ENCODE assay signal across 15 mouse cellular contexts in genomic region chr11:32287493-32287825, GRCm38 (mm10). TPM values are rescaled to one million over a fixed set of nuclear protein-coding genes. Genes with fewer than 3 reads are reported as not detected.
A peak's percentile ranks its signal among the peaks of the same experiment; 100 is the strongest.
DNase-seq lines count a peak whose midpoint lies in the region; ATAC-seq and TF ChIP-seq lines count a peak whose summit lies in the region.
"Had no signal": no experiment of that assay in that cellular context is flagged by ENCODE, and none has a peak within 500 bp of the region (broad histone marks: within the 10 kb centered on the region; RNA-seq: fewer than 3 reads in every experiment).

No protein-coding gene starts in this region.

- WGBS in limb, embryonic 12.5 days = 69% methylated on average over 9 of the region's 9 CpGs
- 69% methylated on average over 9 of the region's 9 CpGs for WGBS in limb, embryonic 10.5 days
- WGBS in liver, embryonic 12.5 days (ENCODE audit: insufficient replicate concordance) = 54% methylated on average over 9 of the region's 9 CpGs
- 87% methylated on average over 9 of the region's 9 CpGs for WGBS in thymus, adult 2 months

- TF ChIP-seq POLR2A in thymus, adult 2 months (IDR thresholded peaks at IDR 0.05; ENCODE audit: control insufficient read depth, extremely low read depth, insufficient read depth, low read length, poor library complexity) = no peak

- H3K9me3 ChIP-seq in erythroblast, embryonic 14.5 days (ENCODE audit: control insufficient read depth, low read length) = no peaks in the 10 kb centered on the region
- no peaks in the 10 kb centered on the region for H3K9me3 ChIP-seq in limb, embryonic 12.5 days
- no peaks in the 10 kb centered on the region for H3K9me3 ChIP-seq in limb, embryonic 10.5 days (replicated peaks)
- no peaks in the 10 kb centered on the region for H3K9me3 ChIP-seq in liver, embryonic 12.5 days (replicated peaks)
- H3K9me3 ChIP-seq: limb, embryonic 15.5 days had no signal

- H3K4me3 ChIP-seq in erythroblast, embryonic 14.5 days (replicated peaks) = peak overlapping the region; percentile 70
- H3K4me3 ChIP-seq in limb, embryonic 12.5 days (replicated peaks) = no peak overlapping the region
- no peak overlapping the region for H3K4me3 ChIP-seq in limb, embryonic 10.5 days
- H3K4me3 ChIP-seq in liver, embryonic 12.5 days = peak overlapping the region; percentile 61
- no peak overlapping the region for H3K4me3 ChIP-seq in thymus, adult 2 months (ENCODE audit: control insufficient read depth, insufficient read depth, low read length)

- no peak overlapping the region for H3K9ac ChIP-seq in limb, embryonic 12.5 days (replicated peaks)
- peak overlapping the region; percentile 84 for H3K9ac ChIP-seq in liver, embryonic 12.5 days
- H3K9ac ChIP-seq: limb, embryonic 15.5 days had no signal

- no peak for ATAC-seq in erythroblast, adult 5-6 weeks (replicated peaks; ENCODE audit: low FRiP score, poor library complexity, severe bottlenecking)
- ATAC-seq in limb, embryonic 12.5 days (ENCODE audit: insufficient number of reproducible peaks, insufficient read depth, low FRiP score, low TSS enrichment, low read depth) = no peak
- no peak for ATAC-seq in liver, embryonic 12.5 days

- TF ChIP-seq CTCF in thymus, adult 2 months (IDR thresholded peaks at IDR 0.05; ENCODE audit: borderline replicate concordance, control insufficient read depth, extremely low read depth, insufficient read depth, low read length, poor library complexity) = no peak

- intact Hi-C loops in left cerebral cortex, postnatal 14 days (cut with DNase I) = loop anchor here (10.0 kb wide), 1 partner anchor 47 kb away; no protein-coding TSS in a partner anchor

- peaks cover 70% of the 10 kb centered on the region for H3K36me3 ChIP-seq in erythroblast, embryonic 14.5 days (ENCODE audit: control insufficient read depth)
- no peaks in the 10 kb centered on the region for H3K36me3 ChIP-seq in limb, embryonic 12.5 days
- no peaks in the 10 kb centered on the region for H3K36me3 ChIP-seq in limb, embryonic 10.5 days
- peaks cover 29% of the 10 kb centered on the region for H3K36me3 ChIP-seq in liver, embryonic 12.5 days
- H3K36me3 ChIP-seq in thymus, adult 2 months (ENCODE audit: control insufficient read depth, insufficient read depth, low read length) = no peaks in the 10 kb centered on the region
- H3K36me3 ChIP-seq: limb, embryonic 15.5 days had no signal

- H3K27ac ChIP-seq in limb, embryonic 12.5 days = no peak overlapping the region
- H3K27ac ChIP-seq in limb, embryonic 10.5 days = no peak overlapping the region
- peak overlapping the region; percentile 97 for H3K27ac ChIP-seq in liver, embryonic 12.5 days
- no peak overlapping the region for H3K27ac ChIP-seq in thymus, adult 2 months (ENCODE audit: control insufficient read depth, insufficient read depth, low read length)
- H3K27ac ChIP-seq: limb, embryonic 15.5 days had no signal

- peak overlapping the region; percentile 59; the same call in 1 of the 2 replicates for H3K4me2 ChIP-seq in limb, embryonic 12.5 days
- peak overlapping the region; percentile 64 for H3K4me2 ChIP-seq in liver, embryonic 12.5 days

- DNase-seq in limb, embryonic 10.5 days (ENCODE audit: low spot score) = no peak
- DNase-seq in MN1 (ENCODE audit: low spot score) = peak; percentile 28
- no peak for DNase-seq in thymus, adult 2 months
- no peak for DNase-seq in left cerebral cortex, postnatal 14 days (ENCODE audit: low spot score in 2 of 2)

- H3K4me1 ChIP-seq in erythroblast, embryonic 14.5 days (ENCODE audit: control insufficient read depth) = peaks cover 65% of the 10 kb centered on the region
- no peaks in the 10 kb centered on the region for H3K4me1 ChIP-seq in limb, embryonic 12.5 days (replicated peaks)
- no peaks in the 10 kb centered on the region for H3K4me1 ChIP-seq in limb, embryonic 10.5 days
- peaks cover 46% of the 10 kb centered on the region for H3K4me1 ChIP-seq in liver, embryonic 12.5 days
- H3K4me1 ChIP-seq in thymus, adult 2 months (replicated peaks; ENCODE audit: control insufficient read depth, insufficient read depth, low read length) = no peaks in the 10 kb centered on the region
- H3K4me1 ChIP-seq: limb, embryonic 15.5 days had no signal

- no peaks in the 10 kb centered on the region; the same call in 1 of the 2 replicates for H3K27me3 ChIP-seq in erythroblast, embryonic 14.5 days (ENCODE audit: control insufficient read depth)
- peaks cover 14% of the 10 kb centered on the region for H3K27me3 ChIP-seq in limb, embryonic 12.5 days
- H3K27me3 ChIP-seq in limb, embryonic 10.5 days (ENCODE audit: low read depth, poor library complexity, severe bottlenecking) = peaks cover 15% of the 10 kb centered on the region
- peaks cover 4% of the 10 kb centered on the region; the same call in 1 of the 2 replicates for H3K27me3 ChIP-seq in liver, embryonic 12.5 days (replicated peaks)
- no peaks in the 10 kb centered on the region for H3K27me3 ChIP-seq in thymus, adult 2 months (ENCODE audit: control insufficient read depth, insufficient read depth, low read length)

RNA-seq across cellular contexts. Expression of gene Hbq1b, which starts 0.7 kb away (rescaled TPM):
- 7.5 and 8.6 TPM in 2 replicates for polyA plus RNA-seq in erythroblast, embryonic 14.5 days (2012)
- 294 and 334 TPM in 2 replicates for total RNA-seq in erythroblast, adult 5-6 weeks (2015; ENCODE audit: low replicate concordance)
- total RNA-seq in erythroblast, adult 5-6 weeks (2017; ENCODE audit: low replicate concordance) = 138 and 139 TPM in 2 replicates
- polyA plus RNA-seq in limb, embryonic 12.5 days (2016; fragmentation: Nextera tagmentation; extraction: Ambion mirVana) = 3.5 and 3.9 TPM in 2 replicates
- 5.7 and 5.9 TPM in 2 replicates for polyA plus RNA-seq in limb, embryonic 10.5 days (2016; fragmentation: Nextera tagmentation; extraction: Ambion mirVana)
- polyA plus RNA-seq in liver, embryonic 12.5 days (2016; fragmentation: Nextera tagmentation; extraction: Ambion mirVana) = 116 and 122 TPM in 2 replicates
- polyA plus RNA-seq in thymus, adult 2 months (2012; rRNA removed) = 0.23 TPM in 1 of 2 replicates, not detected in the other
- total RNA-seq in left cerebral cortex, postnatal 14 days (2021) = 1 to 10 TPM; 1.4 to 2.2 TPM
- total RNA-seq: adrenal gland, postnatal 36 days; gastrocnemius, adult 18-20 months; megakaryocyte-erythroid progenitor cell, adult 5-6 weeks had no signal
- polyA plus RNA-seq: Patski; testis, adult 2 months had no signal

RNA-seq across cellular contexts. Expression of gene Hba-a1, which starts 4.1 kb away (rescaled TPM):
- polyA plus RNA-seq in erythroblast, embryonic 14.5 days (2012) = 387,305 and 409,151 TPM in 2 replicates
- 59,368 and 63,767 TPM in 2 replicates for total RNA-seq in erythroblast, adult 5-6 weeks (2015; ENCODE audit: low replicate concordance)
- total RNA-seq in erythroblast, adult 5-6 weeks (2017; ENCODE audit: low replicate concordance) = 14,861 and 24,674 TPM in 2 replicates
- polyA plus RNA-seq in limb, embryonic 12.5 days (2016; fragmentation: Nextera tagmentation; extraction: Ambion mirVana) = 3,017 and 3,206 TPM in 2 replicates
- polyA plus RNA-seq in limb, embryonic 10.5 days (2016; fragmentation: Nextera tagmentation; extraction: Ambion mirVana) = 1,811 and 2,033 TPM in 2 replicates
- polyA plus RNA-seq in liver, embryonic 12.5 days (2016; fragmentation: Nextera tagmentation; extraction: Ambion mirVana) = 52,845 and 54,272 TPM in 2 replicates
- polyA plus RNA-seq in thymus, adult 2 months (2012; rRNA removed) = 1,371 and 1,698 TPM in 2 replicates
- 100 to 1,000 TPM; 855 to 863 TPM for total RNA-seq in left cerebral cortex, postnatal 14 days (2021)
- polyA plus RNA-seq: Patski had no signal

RNA-seq across cellular contexts. Expression of gene Hba-a2, which starts 8.8 kb away (rescaled TPM):
- polyA plus RNA-seq in erythroblast, embryonic 14.5 days (2012) = 130,484 and 191,888 TPM in 2 replicates
- 143,341 and 149,783 TPM in 2 replicates for total RNA-seq in erythroblast, adult 5-6 weeks (2015; ENCODE audit: low replicate concordance)
- 224,706 and 268,423 TPM in 2 replicates for total RNA-seq in erythroblast, adult 5-6 weeks (2017; ENCODE audit: low replicate concordance)
- 6,550 and 6,738 TPM in 2 replicates for polyA plus RNA-seq in limb, embryonic 12.5 days (2016; fragmentation: Nextera tagmentation; extraction: Ambion mirVana)
- polyA plus RNA-seq in limb, embryonic 10.5 days (2016; fragmentation: Nextera tagmentation; extraction: Ambion mirVana) = 3,476 and 3,759 TPM in 2 replicates
- polyA plus RNA-seq in liver, embryonic 12.5 days (2016; fragmentation: Nextera tagmentation; extraction: Ambion mirVana) = 121,851 and 123,321 TPM in 2 replicates
- 2,237 and 2,638 TPM in 2 replicates for polyA plus RNA-seq in thymus, adult 2 months (2012; rRNA removed)
- 100 to 1,000 TPM; 768 to 806 TPM for total RNA-seq in left cerebral cortex, postnatal 14 days (2021)
- polyA plus RNA-seq: Patski had no signal

RNA-seq across cellular contexts. Expression of gene Hba-x, which starts 11.3 kb away (rescaled TPM):
- 158 and 188 TPM in 2 replicates for polyA plus RNA-seq in erythroblast, embryonic 14.5 days (2012)
- total RNA-seq in erythroblast, adult 5-6 weeks (2015; ENCODE audit: low replicate concordance) = 7.9 and 8.8 TPM in 2 replicates
- 0.68 and 2.2 TPM in 2 replicates for total RNA-seq in erythroblast, adult 5-6 weeks (2017; ENCODE audit: low replicate concordance)
- 1,526 and 1,620 TPM in 2 replicates for polyA plus RNA-seq in limb, embryonic 12.5 days (2016; fragmentation: Nextera tagmentation; extraction: Ambion mirVana)
- 2,528 and 3,017 TPM in 2 replicates for polyA plus RNA-seq in limb, embryonic 10.5 days (2016; fragmentation: Nextera tagmentation; extraction: Ambion mirVana)
- 1,859 and 1,982 TPM in 2 replicates for polyA plus RNA-seq in liver, embryonic 12.5 days (2016; fragmentation: Nextera tagmentation; extraction: Ambion mirVana)
- 1.3 and 1.9 TPM in 2 replicates for polyA plus RNA-seq in thymus, adult 2 months (2012; rRNA removed)
- total RNA-seq in left cerebral cortex, postnatal 14 days (2021) = not detected
- total RNA-seq: adrenal gland, postnatal 36 days; gastrocnemius, adult 18-20 months; heart, postnatal 10 days; megakaryocyte-erythroid progenitor cell, adult 5-6 weeks had no signal
- polyA plus RNA-seq: Patski; testis, adult 2 months had no signal

RNA-seq across cellular contexts. Expression of gene Hbq1a, which starts 12.4 kb away (rescaled TPM):
- 0.09 and 1.1 TPM in 2 replicates for polyA plus RNA-seq in erythroblast, embryonic 14.5 days (2012)
- 28.2 and 42.2 TPM in 2 replicates for total RNA-seq in erythroblast, adult 5-6 weeks (2015; ENCODE audit: low replicate concordance)
- total RNA-seq in erythroblast, adult 5-6 weeks (2017; ENCODE audit: low replicate concordance) = 17.0 and 21.0 TPM in 2 replicates
- 0.90 TPM in 1 of 2 replicates, not detected in the other for polyA plus RNA-seq in limb, embryonic 12.5 days (2016; fragmentation: Nextera tagmentation; extraction: Ambion mirVana)
- not detected in 2 replicates for polyA plus RNA-seq in limb, embryonic 10.5 days (2016; fragmentation: Nextera tagmentation; extraction: Ambion mirVana)
- polyA plus RNA-seq in liver, embryonic 12.5 days (2016; fragmentation: Nextera tagmentation; extraction: Ambion mirVana) = 4.2 and 5.2 TPM in 2 replicates
- 0.27 TPM in 1 of 2 replicates, not detected in the other for polyA plus RNA-seq in thymus, adult 2 months (2012; rRNA removed)
- 1 to 10 TPM in 1 of 2 experiments, not detected in 1; 1.1 TPM for total RNA-seq in left cerebral cortex, postnatal 14 days (2021)
- total RNA-seq: gastrocnemius, adult 18-20 months; heart, postnatal 10 days; megakaryocyte-erythroid progenitor cell, adult 5-6 weeks had no signal
- polyA plus RNA-seq: Patski; testis, adult 2 months had no signal

Comparison
In these comparisons a context has a peak if more than half of its experiments do, and no peak if none do; other contexts are left out.
1. H3K4me3 ChIP-seq: peak in erythroblast, embryonic 14.5 days (single experiment) and liver, embryonic 12.5 days (single experiment); none in limb, embryonic 12.5 days (single experiment), limb, embryonic 10.5 days (single experiment) and thymus, adult 2 months (single experiment).
2. RNA of gene Hbq1b, which starts 0.7 kb away (polyA plus RNA-seq): 116 to 122 TPM in liver, embryonic 12.5 days; 7.5 to 8.6 TPM in erythroblast, embryonic 14.5 days, 5.7 to 5.9 TPM in limb, embryonic 10.5 days, 3.5 to 3.9 TPM in limb, embryonic 12.5 days and 0.23 TPM in thymus, adult 2 months; every median in the first group is over 10 times any median in the second.
3. RNA of gene Hba-a1, which starts 4.1 kb away (polyA plus RNA-seq): 387,305 to 409,151 TPM in erythroblast, embryonic 14.5 days and 52,845 to 54,272 TPM in liver, embryonic 12.5 days; 3,017 to 3,206 TPM in limb, embryonic 12.5 days, 1,811 to 2,033 TPM in limb, embryonic 10.5 days and 1,371 to 1,698 TPM in thymus, adult 2 months; every median in the first group is over 10 times any median in the second.
4. RNA of gene Hba-a2, which starts 8.8 kb away (polyA plus RNA-seq): 130,484 to 191,888 TPM in erythroblast, embryonic 14.5 days and 121,851 to 123,321 TPM in liver, embryonic 12.5 days; 6,550 to 6,738 TPM in limb, embryonic 12.5 days, 3,476 to 3,759 TPM in limb, embryonic 10.5 days and 2,237 to 2,638 TPM in thymus, adult 2 months; every median in the first group is over 10 times any median in the second.